In genomic region chr9:66084171-66084570, GRCm38 (mm10) we compare ENCODE assay signal across 23 mouse cellular contexts.
"Had no signal": no experiment of that assay in that cellular context is flagged by ENCODE, and none has a peak within 500 bp of the region (broad histone marks: within the 10 kb centered on the region; RNA-seq: fewer than 3 reads in every experiment).

No protein-coding gene starts in this region.

- ATAC-seq: inflammation-experienced regulatory T-cells, adult 6 months; intestine, embryonic 15.5 days; intestine, postnatal 0 days had no signal

- H3K4me1 ChIP-seq: heart, embryonic 10.5 days; hindbrain, embryonic 15.5 days; intestine, embryonic 15.5 days; limb, embryonic 12.5 days; liver, embryonic 13.5 days; liver, embryonic 15.5 days had no signal

- DNase-seq: gastrocnemius, postnatal 14 days; heart, adult 18-20 months; heart, postnatal 10 days; heart, postnatal 4 days; kidney, adult 18-20 months; kidney, adult 8-10 months; kidney, postnatal 10 days; kidney, postnatal 25 days; kidney, postnatal 4 days; liver, embryonic 13.5 days had no signal

- H3K4me3 ChIP-seq: heart, embryonic 10.5 days; heart, embryonic 12.5 days; hindbrain, embryonic 10.5 days; hindbrain, embryonic 12.5 days; hindbrain, embryonic 15.5 days; intestine, embryonic 15.5 days; layer of hippocampus, adult 2 months; limb, embryonic 10.5 days; limb, embryonic 12.5 days; liver, embryonic 13.5 days; liver, embryonic 15.5 days had no signal

- H3K9ac ChIP-seq: heart, embryonic 12.5 days; hindbrain, embryonic 12.5 days; hindbrain, embryonic 15.5 days; intestine, embryonic 15.5 days; limb, embryonic 12.5 days; liver, embryonic 13.5 days; liver, embryonic 15.5 days had no signal

- H3K27ac ChIP-seq: heart, embryonic 10.5 days; hindbrain, embryonic 10.5 days; hindbrain, embryonic 12.5 days; hindbrain, embryonic 15.5 days; intestine, embryonic 15.5 days; layer of hippocampus, adult 2 months; limb, embryonic 10.5 days; limb, embryonic 12.5 days; liver, embryonic 13.5 days; liver, embryonic 15.5 days had no signal

- H3K9me3 ChIP-seq: heart, embryonic 10.5 days; heart, embryonic 12.5 days; hindbrain, embryonic 10.5 days; hindbrain, embryonic 12.5 days; hindbrain, embryonic 15.5 days; intestine, embryonic 15.5 days; limb, embryonic 10.5 days; limb, embryonic 12.5 days; liver, embryonic 13.5 days; liver, embryonic 15.5 days had no signal

- H3K4me2 ChIP-seq: heart, embryonic 12.5 days; hindbrain, embryonic 12.5 days; hindbrain, embryonic 15.5 days; intestine, embryonic 15.5 days; limb, embryonic 12.5 days; liver, embryonic 11.5 days; liver, embryonic 13.5 days; liver, embryonic 15.5 days had no signal

- H3K27me3 ChIP-seq: heart, embryonic 12.5 days; hindbrain, embryonic 12.5 days; hindbrain, embryonic 15.5 days; intestine, embryonic 15.5 days; limb, embryonic 12.5 days had no signal
